Mouse (Mus musculus) MEL (cell line): ENCODE data around the gene Lrpap1. TPM values are rescaled to one million over a fixed set of nuclear protein-coding genes. Genes with fewer than 3 reads are reported as not detected.

Experiments used
- DNase-seq: peaks from one replicate; pipeline ENCODE4 v3.0.0; 2011; ENCODE audit warnings: low read depth, low spot score
- H3K27ac ChIP-seq: 2 replicates; pipeline ENCODE4 v1.5.1; 2012; ENCODE audit warnings: low read depth, mild to moderate bottlenecking, control low read depth, low read length, moderate library complexity; ENCODE audit not compliant: control insufficient read depth
- H3K27me3 ChIP-seq, 2 experiments: fragments of 150-350 bp in 1 of 2; sonication (generic) in 1 of 2; 2 replicates each; pipeline ENCODE4 v1.6.1; 2012; ENCODE audit warnings: low read length in 2 of 2, mild to moderate bottlenecking in 2 of 2, improper control_type of control experiment in 1 of 2, moderate library complexity in 1 of 2; ENCODE audit not compliant: insufficient read depth in 2 of 2, control insufficient read depth in 1 of 2
- H3K36me3 ChIP-seq, 2 experiments: 2 replicates each; pipeline ENCODE4 v1.6.1; 2012 to 2014; ENCODE audit warnings: low read length in 2 of 2, improper control_type of control experiment in 1 of 2, inconsistent platforms in 1 of 2, mild to moderate bottlenecking in 1 of 2; ENCODE audit not compliant: insufficient read depth in 2 of 2, control insufficient read depth in 1 of 2
- H3K4me1 ChIP-seq, 2 experiments: fragments of 150-350 bp in 1 of 2; sonication (generic) in 1 of 2; 2 replicates each; pipeline ENCODE4 v1.6.1; 2012; ENCODE audit warnings: low read length in 2 of 2, improper control_type of control experiment in 1 of 2, mild to moderate bottlenecking in 1 of 2; ENCODE audit not compliant: insufficient read depth in 2 of 2, control insufficient read depth in 1 of 2
- H3K4me3 ChIP-seq, 2 experiments: fragments of 150-350 bp in 1 of 2; sonication (generic) in 1 of 2; 2 replicates each; pipeline ENCODE4 v1.5.1; 2012; ENCODE audit warnings: low read depth in 2 of 2, low read length in 2 of 2, mild to moderate bottlenecking in 2 of 2, moderate library complexity in 2 of 2, control low read depth in 1 of 2, improper control_type of control experiment in 1 of 2; ENCODE audit not compliant: control insufficient read depth in 1 of 2, insufficient read depth in 1 of 2
- H3K79me2 ChIP-seq: 2 replicates; pipeline ENCODE4 v1.6.1; 2012; ENCODE audit warnings: mild to moderate bottlenecking, low read length, moderate library complexity; ENCODE audit not compliant: control insufficient read depth, poor library complexity, insufficient read depth
- H3K9ac ChIP-seq: 2 replicates; pipeline ENCODE4 v1.6.1; 2012; ENCODE audit warnings: low read depth, mild to moderate bottlenecking, control low read depth, low read length, moderate library complexity; ENCODE audit not compliant: control insufficient read depth, poor library complexity, severe bottlenecking
- H3K9me3 ChIP-seq: fragments of 150-350 bp; sonication (generic); replicated peaks from 2 replicates; pipeline ENCODE4 v1.6.1; 2012; ENCODE audit warnings: mild to moderate bottlenecking, low read length, improper control_type of control experiment, moderate library complexity; ENCODE audit not compliant: insufficient read depth
- BHLHE40 ChIP-seq: IDR thresholded peaks from 2 replicates; pipeline ENCODE4 v1.6.1; 2012; ENCODE audit warnings: low read depth, mild to moderate bottlenecking, inconsistent platforms, low read length, improper control_type of control experiment, borderline replicate concordance
- CHD1 ChIP-seq: IDR thresholded peaks from 2 replicates; pipeline ENCODE4 v1.6.1; 2012; ENCODE audit warnings: low read depth, mild to moderate bottlenecking, inconsistent platforms, low read length, improper control_type of control experiment
- CTCF ChIP-seq, 3 experiments: IDR thresholded peaks in 2 of 3; conservative IDR thresholded peaks in 1 of 3; 2 replicates each; pipeline ENCODE4 v1.5.1; 2011 to 2012; ENCODE audit warnings: low read length in 3 of 3, low read depth in 2 of 3, mild to moderate bottlenecking in 2 of 3, improper control_type of control experiment in 1 of 3, inconsistent platforms in 1 of 3, mixed read lengths in 1 of 3, moderate library complexity in 1 of 3; ENCODE audit not compliant: control insufficient read depth in 1 of 3, insufficient read depth in 1 of 3, poor library complexity in 1 of 3, severe bottlenecking in 1 of 3
- EP300 ChIP-seq, 2 experiments: IDR thresholded peaks; 2 replicates each; pipeline ENCODE4 v1.6.1; 2011; ENCODE audit warnings: improper control_type of control experiment in 2 of 2, low read length in 2 of 2, low read depth in 1 of 2, mild to moderate bottlenecking in 1 of 2
- JUND ChIP-seq: IDR thresholded peaks from 2 replicates; pipeline ENCODE4 v1.6.1; 2011; ENCODE audit warnings: low read depth, mild to moderate bottlenecking, improper control_type of control experiment, low read length
- MXI1 ChIP-seq: IDR thresholded peaks from 2 replicates; pipeline ENCODE4 v1.6.1; 2011; ENCODE audit warnings: mild to moderate bottlenecking, low read depth, low read length, improper control_type of control experiment
- MYB ChIP-seq: IDR thresholded peaks from 2 replicates; pipeline ENCODE4 v1.6.1; 2011; ENCODE audit warnings: mild to moderate bottlenecking, low read depth, low read length, improper control_type of control experiment
- MYC ChIP-seq: IDR thresholded peaks from 2 replicates; pipeline ENCODE4 v1.6.1; 2011; ENCODE audit warnings: low read depth, mild to moderate bottlenecking, low read length, improper control_type of control experiment, moderate library complexity
- NELFE ChIP-seq: IDR thresholded peaks from 2 replicates; pipeline ENCODE4 v1.6.1; 2011; ENCODE audit warnings: low read depth, low read length, improper control_type of control experiment
- POLR2A ChIP-seq, 2 experiments: IDR thresholded peaks; 2 replicates each; pipeline ENCODE4 v1.6.1; 2011 to 2012; ENCODE audit warnings: low read length in 2 of 2, mild to moderate bottlenecking in 2 of 2, control low read depth in 1 of 2, improper control_type of control experiment in 1 of 2, low read depth in 1 of 2, moderate library complexity in 1 of 2; ENCODE audit not compliant: control insufficient read depth in 1 of 2, insufficient read depth in 1 of 2, poor library complexity in 1 of 2
- POLR2AphosphoS5 ChIP-seq: IDR thresholded peaks from 2 replicates; pipeline ENCODE4 v1.6.1; 2012; ENCODE audit warnings: low read depth, borderline replicate concordance, mild to moderate bottlenecking, inconsistent platforms, low read length, moderate library complexity, mixed read lengths
- RAD21 ChIP-seq: IDR thresholded peaks from 2 replicates; pipeline ENCODE4 v1.6.1; 2011; ENCODE audit warnings: mild to moderate bottlenecking, low read depth, low read length, improper control_type of control experiment
- RCOR1 ChIP-seq: IDR thresholded peaks from 2 replicates; pipeline ENCODE4 v1.6.1; 2012; ENCODE audit warnings: low read depth, mild to moderate bottlenecking, inconsistent platforms, low read length, improper control_type of control experiment
- SIN3A ChIP-seq: IDR thresholded peaks from 2 replicates; pipeline ENCODE4 v1.6.1; 2012; ENCODE audit warnings: low read length, improper control_type of control experiment, inconsistent platforms
- SMC3 ChIP-seq: IDR thresholded peaks from 2 replicates; pipeline ENCODE4 v1.6.1; 2011; ENCODE audit warnings: low read depth, low read length, improper control_type of control experiment
- TCF12 ChIP-seq: IDR thresholded peaks from 2 replicates; pipeline ENCODE4 v1.6.1; 2014; ENCODE audit warnings: low read depth, mild to moderate bottlenecking, inconsistent platforms, low read length, improper control_type of control experiment, moderate library complexity
- UBTF ChIP-seq: IDR thresholded peaks from 2 replicates; pipeline ENCODE4 v1.6.1; 2012; ENCODE audit warnings: low read depth, mild to moderate bottlenecking, inconsistent platforms, low read length, improper control_type of control experiment, moderate library complexity, borderline replicate concordance; ENCODE audit not compliant: insufficient read depth
- USF2 ChIP-seq, 2 experiments: IDR thresholded peaks; 2 replicates each; pipeline ENCODE4 v1.6.1; 2011 to 2012; ENCODE audit warnings: improper control_type of control experiment in 2 of 2, low read length in 2 of 2, borderline replicate concordance in 1 of 2, inconsistent platforms in 1 of 2, low read depth in 1 of 2, mild to moderate bottlenecking in 1 of 2; ENCODE audit not compliant: insufficient read depth in 1 of 2
- ZC3H11A ChIP-seq: IDR thresholded peaks from 2 replicates; pipeline ENCODE4 v1.6.1; 2012; ENCODE audit warnings: low read depth, mild to moderate bottlenecking, inconsistent platforms, low read length, improper control_type of control experiment
- ZMIZ1 ChIP-seq: IDR thresholded peaks from 2 replicates; pipeline ENCODE4 v1.6.1; 2012; ENCODE audit warnings: low read depth, mild to moderate bottlenecking, inconsistent platforms, low read length, improper control_type of control experiment, moderate library complexity
- ZNF384 ChIP-seq: IDR thresholded peaks from 2 replicates; pipeline ENCODE4 v1.6.1; 2012; ENCODE audit warnings: low read depth, mild to moderate bottlenecking, inconsistent platforms, low read length, improper control_type of control experiment
- polyA plus RNA-seq, 2 experiments: library from polyadenylated mRNA; stranded (reverse) in 1 of 2; unstranded in 1 of 2; fragments of >175 nt in 1 of 2; fragments of >200 nt in 1 of 2; gene quantifications; 2 replicates each; pipeline versions ENCODE4 v1.2.1 to v1.2.4; 2012; ENCODE audit warnings: low replicate concordance in 2 of 2, low read depth in 1 of 2; ENCODE audit not compliant: insufficient read length in 2 of 2, insufficient read depth in 1 of 2, missing spikeins in 1 of 2
- total RNA-seq: library from RNA; depleted of rRNA; stranded (reverse); fragments of 300-350 nt; gene quantifications from 2 replicates; pipeline ENCODE4 v1.2.3, GENCODE M21; 2012

The Lrpap1 gene
- total and polyA plus RNA-seq, 3 experiments: 45.0 to 74.7 TPM; not detected in 1

DNA sequence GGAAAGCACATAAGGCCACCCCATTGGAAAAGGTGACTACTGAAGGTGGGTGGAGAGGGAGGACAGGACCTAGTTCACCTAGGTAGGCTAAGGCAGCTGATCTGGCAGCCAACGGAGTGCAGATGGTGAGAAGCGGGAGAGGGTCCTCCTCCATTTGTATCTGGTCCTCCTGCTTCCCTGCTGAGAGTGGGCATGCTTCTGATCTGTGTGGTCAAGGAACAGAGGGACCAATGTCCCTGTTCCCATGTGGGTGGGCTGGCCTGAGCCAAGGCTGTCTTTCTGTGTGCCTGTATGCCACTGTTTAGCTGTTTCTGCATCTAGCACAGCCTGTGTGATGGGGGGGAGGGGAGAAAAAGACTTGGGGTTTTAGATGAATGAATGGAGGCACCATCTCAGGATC lies 41.2 kb upstream of the Lrpap1 start:
- H3K36me3 ChIP-seq: no peaks in the 10 kb centered on the region
- TF ChIP-seq JUND: no peak
- TF ChIP-seq MYB: no peak
- TF ChIP-seq USF2 (IDR thresholded peaks at IDR 0.05; ENCODE audit: borderline replicate concordance in 1 of 2, insufficient read depth in 1 of 2, low read depth in 1 of 2, low read length in 2 of 2): no peak
- TF ChIP-seq TCF12: no peak
- TF ChIP-seq MYC: no peak
- TF ChIP-seq ZC3H11A: no peak
- no peak for TF ChIP-seq RCOR1
- no peak for TF ChIP-seq ZNF384
- TF ChIP-seq ZMIZ1: no peak
- no peak for TF ChIP-seq BHLHE40
- TF ChIP-seq SIN3A: no peak
- TF ChIP-seq, all 39 proteins: peak for 0
- no peaks in the 10 kb centered on the region for H3K9me3 ChIP-seq
- no peaks in the 10 kb centered on the region for H3K4me1 ChIP-seq
- no peak overlapping the region for H3K27ac ChIP-seq
- no peak overlapping the region for H3K4me3 ChIP-seq
- no peak overlapping the region for H3K9ac ChIP-seq
- H3K79me2 ChIP-seq: no peaks in the 10 kb centered on the region
- no peak for DNase-seq
- no peaks in the 10 kb centered on the region for H3K27me3 ChIP-seq

DNA sequence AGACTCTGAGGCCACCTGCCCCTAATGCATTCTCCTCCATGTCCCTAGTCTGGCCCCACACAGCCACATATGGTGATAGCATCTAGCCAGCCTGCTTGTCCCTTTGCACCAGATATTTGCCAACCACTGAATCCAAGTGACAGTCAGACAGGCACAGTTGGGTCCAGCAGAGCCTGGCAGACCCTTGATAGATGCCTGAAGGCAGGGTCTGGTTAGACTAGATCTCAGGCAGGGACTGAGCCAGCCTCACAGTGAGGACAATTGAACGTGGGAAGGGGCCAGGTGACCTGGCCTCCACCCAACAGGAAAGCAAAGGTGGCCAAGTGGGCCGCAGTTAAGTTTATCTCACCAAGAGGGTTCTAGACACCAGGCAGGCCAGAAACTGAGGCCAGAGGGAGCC lies 39.1 kb upstream of the Lrpap1 start:
- Histone ChIP-seq H3K4me3 (no peak overlapping the region), H3K9me3 (no peaks in the 10 kb centered on the region), H3K27me3 (no peaks in the 10 kb centered on the region), H3K36me3 (no peaks in the 10 kb centered on the region), H3K79me2 (no peaks in the 10 kb centered on the region), H3K27ac (no peak overlapping the region), H3K9ac (no peak overlapping the region), H3K4me1 (no peaks in the 10 kb centered on the region)
- no peak for DNase-seq
- TF ChIP-seq RAD21: no peak
- no peak for TF ChIP-seq JUND
- TF ChIP-seq MYC: no peak

DNA sequence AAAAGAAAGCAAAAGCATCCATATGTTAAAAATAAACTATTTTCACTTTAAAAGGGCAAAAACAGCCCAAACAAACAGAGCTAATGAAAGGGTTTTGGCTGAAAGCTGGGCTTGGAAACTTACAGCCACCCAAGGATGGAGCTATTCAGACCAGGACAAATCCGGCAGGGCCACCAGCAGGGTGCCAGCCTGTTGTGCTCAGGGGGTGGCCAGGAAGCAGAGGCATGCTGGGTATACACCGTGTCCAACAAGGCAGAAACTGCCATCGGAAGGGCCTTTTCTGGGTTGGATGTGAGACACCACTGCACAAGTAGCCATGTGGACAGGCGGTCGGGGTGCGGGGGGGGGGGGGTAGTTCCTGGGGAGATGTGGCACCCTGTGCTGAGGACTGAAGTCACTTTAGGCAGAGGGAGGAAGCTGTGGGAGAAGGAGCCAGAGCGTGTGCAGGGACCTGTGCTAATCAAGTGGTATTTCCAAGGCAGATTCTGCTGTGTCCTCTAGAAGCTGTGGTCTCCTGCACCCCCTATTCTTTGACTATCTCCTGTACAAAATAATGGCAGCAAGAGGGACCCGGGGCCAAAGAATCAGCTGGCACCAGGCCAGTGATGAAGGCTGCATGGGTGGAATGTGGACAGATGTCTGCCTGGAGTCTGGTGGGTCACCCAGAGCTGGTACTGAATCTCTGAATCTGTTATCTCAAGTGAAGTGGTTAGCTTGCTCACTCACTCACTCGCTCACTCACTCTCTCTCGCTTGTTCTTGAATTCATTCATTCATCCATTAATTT lies 38.1 kb upstream of the Lrpap1 start:
- H3K4me1 ChIP-seq: no peaks in the 10 kb centered on the region
- H3K27me3 ChIP-seq: no peaks in the 10 kb centered on the region
- no peak overlapping the region for H3K9ac ChIP-seq
- DNase-seq: no peak
- H3K27ac ChIP-seq: no peak overlapping the region
- H3K36me3 ChIP-seq: no peaks in the 10 kb centered on the region
- no peaks in the 10 kb centered on the region for H3K9me3 ChIP-seq
- TF ChIP-seq MXI1 (no peak), TCF12 (no peak), UBTF (no peak), POLR2A (IDR thresholded peaks at IDR 0.05; ENCODE audit: control insufficient read depth in 1 of 2, insufficient read depth in 1 of 2, low read depth in 1 of 2, low read length in 2 of 2, poor library complexity in 1 of 2) (no peak), EP300 (IDR thresholded peaks at IDR 0.05; ENCODE audit: low read depth in 1 of 2, low read length in 2 of 2) (no peak), POLR2AphosphoS5 (no peak), ZNF384 (no peak), SIN3A (no peak), NELFE (no peak), MYB (no peak), CHD1 (no peak), JUND (no peak), CTCF (IDR thresholded peaks at IDR 0.05 in 2 of 3, conservative IDR thresholded peaks at IDR 0.05 in 1 of 3; ENCODE audit: control insufficient read depth in 1 of 3, insufficient read depth in 1 of 3, low read depth in 2 of 3, low read length in 3 of 3, poor library complexity in 1 of 3, severe bottlenecking in 1 of 3) (no peak), RAD21 (no peak), SMC3 (no peak)
- no peaks in the 10 kb centered on the region for H3K79me2 ChIP-seq
- H3K4me3 ChIP-seq: no peak overlapping the region
